Mouse (Mus musculus) liver, embryonic 14.5 days (tissue): ENCODE measurements around the gene Ankrd33b.

ENCODE experiments used
- CTCF ChIP-seq: IDR thresholded peaks from 2 replicates; pipeline ENCODE4 v1.5.1; 2016; ENCODE audit warnings: antibody characterized with exemption, low read depth, control low read depth
- EP300 ChIP-seq: IDR thresholded peaks from 2 replicates; pipeline ENCODE4 v1.6.1; 2016; ENCODE audit warnings: antibody characterized with exemption, low read depth

GRCm38 (mm10) chr15:31265404-31265803 is 102.1 kb downstream of the Ankrd33b start:
- TF ChIP-seq CTCF (no peak), EP300 (no peak)
